Mouse (Mus musculus): ENCODE measurements around the gene Grem2.

DNA sequence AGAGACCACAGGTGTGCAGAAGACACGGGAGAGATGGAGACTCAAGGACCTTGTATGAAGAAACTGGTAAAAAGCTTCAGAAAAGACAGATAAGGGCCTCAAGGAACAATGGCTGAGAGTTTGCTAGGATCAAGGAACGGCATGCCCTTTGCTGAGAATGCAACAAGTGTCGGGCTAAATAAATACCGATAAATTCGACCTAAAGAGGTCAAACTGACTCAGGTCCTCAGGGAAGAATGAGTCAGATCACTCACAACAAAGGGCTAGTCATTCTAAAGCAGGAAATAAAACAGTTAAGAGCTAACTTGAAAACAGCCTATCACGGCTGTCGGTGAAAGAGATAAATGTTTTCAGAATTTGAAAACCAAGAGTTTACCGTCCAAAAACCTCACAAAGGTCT is 95.1 kb downstream of the Grem2 start:
- no peak for TF ChIP-seq CTCF (IDR thresholded peaks at IDR 0.05; ENCODE audit: extremely low read depth, insufficient read depth, low read length)
- no peak for TF ChIP-seq POLR2A (IDR thresholded peaks at IDR 0.05; ENCODE audit: extremely low read depth, insufficient read depth, low read length)
